Mouse (Mus musculus) stomach, embryonic 15.5 days (tissue): ENCODE results near the gene Akna. TPM values are rescaled to one million over a fixed set of nuclear protein-coding genes. Genes with fewer than 3 reads are reported as not detected.

Experiments used
- ATAC-seq: fragments of 200-750 bp; cut with Nextera tagmentation; 2 replicates; pipeline ENCODE4 v1.8.0; 2017; ENCODE audit warnings: low read depth, moderate number of reproducible peaks, moderate TSS enrichment; ENCODE audit not compliant: insufficient read depth, low FRiP score
- H3K27ac ChIP-seq: fragments of 300-500 bp; sonication (generic); 2 replicates; pipeline ENCODE4 v1.5.1; 2015; ENCODE audit warnings: mild to moderate bottlenecking, inconsistent platforms
- H3K27me3 ChIP-seq: fragments of 300-500 bp; sonication (generic); replicated peaks from 2 replicates; pipeline ENCODE4 v1.6.1; 2015; ENCODE audit warnings: inconsistent platforms
- H3K36me3 ChIP-seq: fragments of 300-500 bp; sonication (generic); 2 replicates; pipeline ENCODE4 v1.6.1; 2015; ENCODE audit warnings: inconsistent platforms
- H3K4me1 ChIP-seq: fragments of 300-500 bp; sonication (generic); 2 replicates; pipeline ENCODE4 v1.6.1; 2015; ENCODE audit warnings: inconsistent platforms
- H3K4me2 ChIP-seq: fragments of 300-500 bp; sonication (generic); 2 replicates; pipeline ENCODE4 v1.6.1; 2015; ENCODE audit warnings: mild to moderate bottlenecking, inconsistent platforms
- H3K4me3 ChIP-seq: fragments of 300-500 bp; sonication (generic); replicated peaks from 2 replicates; pipeline ENCODE4 v1.5.1; 2015; ENCODE audit warnings: inconsistent platforms
- H3K9ac ChIP-seq: fragments of 300-500 bp; sonication (generic); 2 replicates; pipeline ENCODE4 v1.6.1; 2015; ENCODE audit warnings: inconsistent platforms
- H3K9me3 ChIP-seq: fragments of 300-500 bp; sonication (generic); 2 replicates; pipeline ENCODE4 v1.6.1; 2016; ENCODE audit warnings: inconsistent platforms
- WGBS: fragments of 180-500 bp; shearing (Covaris S2); methylation state at CpG from one replicate; pipeline ENCODE4 v1.1.7; 2015; 5-methylcytosine and 5-hydroxymethylcytosine counted together
- polyA plus RNA-seq: library from polyadenylated mRNA; unstranded; fragments of >200 nt; fragmentation: Nextera tagmentation; extraction: Ambion mirVana; gene quantifications from 2 replicates; pipeline ENCODE4 v1.2.1, GENCODE M21; 2015

Akna gene
- polyA plus RNA-seq, 1 experiment from 2014 or later = 6.7 TPM

GRCm38 (mm10) chr4:63398854-63399609 is 4.1 kb downstream of the Akna start:
- 58% methylated on average over 11 of the region's 11 CpGs for WGBS
- Histone ChIP-seq H3K4me3 (no peak overlapping the region), H3K27me3 (no peaks in the 10 kb centered on the region), H3K4me2 (no peak overlapping the region), H3K36me3 (peaks cover 10% of the 10 kb centered on the region), H3K9me3 (no peaks in the 10 kb centered on the region), H3K27ac (peak overlapping the region; percentile 59; the same call in 1 of the 2 replicates), H3K4me1 (peaks cover 38% of the 10 kb centered on the region), H3K9ac (no peak overlapping the region)
- ATAC-seq = no peak

- Histone ChIP-seq H3K36me3 (peaks cover 10% of the 10 kb centered on the region), H3K9ac (no peak overlapping the region), H3K4me2 (no peak overlapping the region), H3K27ac (no peak overlapping the region), H3K4me1 (peaks cover 28% of the 10 kb centered on the region), H3K27me3 (no peaks in the 10 kb centered on the region), H3K4me3 (no peak overlapping the region), H3K9me3 (no peaks in the 10 kb centered on the region)
- no peak for ATAC-seq
- WGBS = 79% methylated on average over 10 of the region's 10 CpGs
These were observed 5.1 kb downstream of the Akna start for GRCm38 (mm10) chr4:63397981-63398537.

GRCm38 (mm10) chr4:63391322-63391721 is 11.8 kb downstream of the Akna start:
- no peaks in the 10 kb centered on the region for H3K27me3 ChIP-seq
- peaks cover 4% of the 10 kb centered on the region; the same call in 1 of the 2 replicates for H3K4me1 ChIP-seq
- H3K36me3 ChIP-seq = peaks cover 10% of the 10 kb centered on the region
- H3K4me2 ChIP-seq = no peak overlapping the region
- no peak for ATAC-seq
- no peaks in the 10 kb centered on the region for H3K9me3 ChIP-seq
- no peak overlapping the region for H3K27ac ChIP-seq
- WGBS = 70% methylated on average over 6 of the region's 6 CpGs
- no peak overlapping the region for H3K4me3 ChIP-seq
- no peak overlapping the region for H3K9ac ChIP-seq

GRCm38 (mm10) chr4:63389887-63390528 is 13.1 kb downstream of the Akna start:
- WGBS = 73% methylated on average over 11 of the region's 11 CpGs

GRCm38 (mm10) chr4:63389121-63389886 is 13.8 kb downstream of the Akna start:
- ATAC-seq = no peak
- no peaks in the 10 kb centered on the region for H3K27me3 ChIP-seq
- H3K4me3 ChIP-seq = no peak overlapping the region
- WGBS = 52% methylated on average over 8 of the region's 8 CpGs
- H3K36me3 ChIP-seq = peaks cover 3% of the 10 kb centered on the region; the same call in 1 of the 2 replicates
- H3K9ac ChIP-seq = no peak overlapping the region
- no peaks in the 10 kb centered on the region for H3K9me3 ChIP-seq
- H3K4me1 ChIP-seq = peaks cover 4% of the 10 kb centered on the region; the same call in 1 of the 2 replicates
- H3K4me2 ChIP-seq = no peak overlapping the region
- no peak overlapping the region for H3K27ac ChIP-seq

More at GRCm38 (mm10) chr4:63389887-63390528, 13.1 kb downstream of the Akna start:
- H3K4me3 ChIP-seq = no peak overlapping the region
- H3K4me2 ChIP-seq = no peak overlapping the region
- peaks cover 9% of the 10 kb centered on the region for H3K36me3 ChIP-seq
- ATAC-seq = no peak
- H3K27ac ChIP-seq = no peak overlapping the region
- H3K4me1 ChIP-seq = peaks cover 4% of the 10 kb centered on the region; the same call in 1 of the 2 replicates
- H3K27me3 ChIP-seq = no peaks in the 10 kb centered on the region
- H3K9me3 ChIP-seq = no peaks in the 10 kb centered on the region
- H3K9ac ChIP-seq = no peak overlapping the region

GRCm38 (mm10) chr4:63388029-63388428 is 15.1 kb downstream of the Akna start:
- Histone ChIP-seq H3K4me2 (no peak overlapping the region), H3K27me3 (no peaks in the 10 kb centered on the region), H3K9me3 (no peaks in the 10 kb centered on the region), H3K4me3 (no peak overlapping the region), H3K36me3 (peaks cover 3% of the 10 kb centered on the region; the same call in 1 of the 2 replicates), H3K27ac (no peak overlapping the region), H3K9ac (no peak overlapping the region), H3K4me1 (peaks cover 4% of the 10 kb centered on the region; the same call in 1 of the 2 replicates)
- WGBS = 80% methylated on average over 6 of the region's 6 CpGs
- ATAC-seq = no peak

GRCm38 (mm10) chr4:63385784-63386183 is 17.4 kb downstream of the Akna start:
- no peak overlapping the region for H3K4me3 ChIP-seq
- H3K36me3 ChIP-seq = peaks cover 10% of the 10 kb centered on the region; the same call in 1 of the 2 replicates
- H3K9ac ChIP-seq = no peak overlapping the region
- no peak for ATAC-seq
- H3K4me2 ChIP-seq = no peak overlapping the region
- no peaks in the 10 kb centered on the region for H3K9me3 ChIP-seq
- WGBS = 60% methylated on average over 11 of the region's 11 CpGs
- no peak overlapping the region for H3K27ac ChIP-seq
- no peaks in the 10 kb centered on the region for H3K27me3 ChIP-seq
- peaks cover 4% of the 10 kb centered on the region; the same call in 1 of the 2 replicates for H3K4me1 ChIP-seq

- Histone ChIP-seq H3K4me3 (no peak overlapping the region), H3K9me3 (no peaks in the 10 kb centered on the region), H3K4me1 (peaks cover 4% of the 10 kb centered on the region; the same call in 1 of the 2 replicates), H3K9ac (no peak overlapping the region), H3K4me2 (no peak overlapping the region), H3K36me3 (0 out of 2 replicates have a peak, but pooled peaks cover 12% of the 10 kb centered on the region), H3K27ac (no peak overlapping the region), H3K27me3 (no peaks in the 10 kb centered on the region)
- ATAC-seq = no peak
- 81% methylated on average over 3 of the region's 3 CpGs for WGBS
These were observed 17.9 kb downstream of the Akna start for GRCm38 (mm10) chr4:63385253-63385652.

GRCm38 (mm10) chr4:63384262-63384661 is 18.9 kb downstream of the Akna start:
- H3K36me3 ChIP-seq = 0 out of 2 replicates have a peak, but pooled peaks cover 12% of the 10 kb centered on the region
- ATAC-seq = no peak
- no peak overlapping the region for H3K4me2 ChIP-seq
- no peaks in the 10 kb centered on the region for H3K9me3 ChIP-seq
- H3K27ac ChIP-seq = no peak overlapping the region
- H3K27me3 ChIP-seq = no peaks in the 10 kb centered on the region
- H3K4me1 ChIP-seq = peaks cover 2% of the 10 kb centered on the region; the same call in 1 of the 2 replicates
- WGBS = 87% methylated on average over 4 of the region's 4 CpGs
- no peak overlapping the region for H3K9ac ChIP-seq
- H3K4me3 ChIP-seq = no peak overlapping the region

- H3K4me3 ChIP-seq = no peak overlapping the region
- no peak overlapping the region for H3K4me2 ChIP-seq
- no peak for ATAC-seq
- no peak overlapping the region for H3K27ac ChIP-seq
- no peaks in the 10 kb centered on the region for H3K9me3 ChIP-seq
- no peaks in the 10 kb centered on the region for H3K4me1 ChIP-seq
- no peak overlapping the region for H3K9ac ChIP-seq
- H3K27me3 ChIP-seq = no peaks in the 10 kb centered on the region
- H3K36me3 ChIP-seq = 0 out of 2 replicates have a peak, but pooled peaks cover 12% of the 10 kb centered on the region
- WGBS = 93% methylated on average over 12 of the region's 12 CpGs
These were observed 19.7 kb downstream of the Akna start for GRCm38 (mm10) chr4:63383474-63383873.

GRCm38 (mm10) chr4:63382676-63383369 is 20.3 kb downstream of the Akna start:
- Histone ChIP-seq H3K9me3 (no peaks in the 10 kb centered on the region), H3K36me3 (peaks cover 14% of the 10 kb centered on the region; the same call in 1 of the 2 replicates), H3K9ac (no peak overlapping the region), H3K27ac (no peak overlapping the region), H3K27me3 (no peaks in the 10 kb centered on the region), H3K4me3 (no peak overlapping the region), H3K4me2 (no peak overlapping the region), H3K4me1 (no peaks in the 10 kb centered on the region)
- WGBS = 89% methylated on average over 4 of the region's 4 CpGs
- ATAC-seq = no peak
